ENCODE assay signal across 14 mouse cellular contexts in genomic region chr4:137773369-137773899, GRCm38 (mm10). TPM values are rescaled to one million over a fixed set of nuclear protein-coding genes. Genes with fewer than 3 reads are reported as not detected.
A peak's percentile ranks its signal among the peaks of the same experiment; 100 is the strongest.
DNase-seq lines count a peak whose midpoint lies in the region; ATAC-seq lines count a peak whose summit lies in the region.
"Had no signal": no experiment of that assay in that cellular context is flagged by ENCODE, and none has a peak within 500 bp of the region (broad histone marks: within the 10 kb centered on the region; RNA-seq: fewer than 3 reads in every experiment).

No protein-coding gene starts in this region.

- ATAC-seq in midbrain, embryonic 15.5 days (replicated peaks), result no peak
- 0 out of 2 replicates have a peak, but pooled peaks have one; percentile 14 for ATAC-seq in neural tube, embryonic 13.5 days (ENCODE audit: low read depth)

- peaks cover 45% of the 10 kb centered on the region for H3K4me1 ChIP-seq in midbrain, embryonic 10.5 days
- H3K4me1 ChIP-seq in midbrain, embryonic 15.5 days, result 0 out of 2 replicates have a peak, but pooled peaks cover 4% of the 10 kb centered on the region
- H3K4me1 ChIP-seq in neural tube, embryonic 13.5 days (replicated peaks), result peaks cover 29% of the 10 kb centered on the region

- 12% methylated on average over 2 of the region's 2 CpGs for WGBS in midbrain, embryonic 10.5 days
- WGBS in midbrain, embryonic 15.5 days, result 9% methylated on average over 2 of the region's 2 CpGs
- 2% methylated on average over 2 of the region's 2 CpGs for WGBS in neural tube, embryonic 13.5 days

- H3K9ac ChIP-seq in midbrain, embryonic 15.5 days, result no peak overlapping the region
- no peak overlapping the region for H3K9ac ChIP-seq in neural tube, embryonic 13.5 days

- no peaks in the 10 kb centered on the region for H3K36me3 ChIP-seq in midbrain, embryonic 10.5 days
- no peaks in the 10 kb centered on the region for H3K36me3 ChIP-seq in midbrain, embryonic 15.5 days (replicated peaks)
- H3K36me3 ChIP-seq in neural tube, embryonic 13.5 days, result no peaks in the 10 kb centered on the region

- no peak overlapping the region for H3K4me3 ChIP-seq in midbrain, embryonic 10.5 days
- no peak overlapping the region for H3K4me3 ChIP-seq in midbrain, embryonic 15.5 days
- H3K4me3 ChIP-seq in neural tube, embryonic 13.5 days, result no peak overlapping the region
- H3K4me3 ChIP-seq: erythroblast, embryonic 14.5 days had no signal

- no peaks in the 10 kb centered on the region for H3K9me3 ChIP-seq in midbrain, embryonic 10.5 days (replicated peaks)
- H3K9me3 ChIP-seq in midbrain, embryonic 15.5 days, result no peaks in the 10 kb centered on the region
- H3K9me3 ChIP-seq in neural tube, embryonic 13.5 days, result no peaks in the 10 kb centered on the region

- no peaks in the 10 kb centered on the region for H3K27me3 ChIP-seq in midbrain, embryonic 10.5 days (ENCODE audit: low read depth, poor library complexity, severe bottlenecking)
- H3K27me3 ChIP-seq in midbrain, embryonic 15.5 days (replicated peaks), result no peaks in the 10 kb centered on the region
- H3K27me3 ChIP-seq in neural tube, embryonic 13.5 days, result no peaks in the 10 kb centered on the region

- peak; percentile 72 to 84 for DNase-seq in adrenal gland, adult (ENCODE audit: inconsistent age in 2 of 2, low spot score in 1 of 2)
- no peak for DNase-seq in adrenal gland, adult 18-20 months (ENCODE audit: low spot score in 2 of 2)
- no peak for DNase-seq in midbrain, embryonic 10.5 days (ENCODE audit: low spot score)
- peak; percentile 75 for DNase-seq in kidney, postnatal 10 days
- DNase-seq in urinary bladder, postnatal 25 days (ENCODE audit: low spot score), result no peak
- no peak for DNase-seq in right cerebral cortex, postnatal 36 days (ENCODE audit: low spot score in 2 of 2)
- DNase-seq: cerebellum, postnatal 10 days; lung, adult 2 months had no signal

- H3K4me2 ChIP-seq in midbrain, embryonic 15.5 days, result no peak overlapping the region
- H3K4me2 ChIP-seq in neural tube, embryonic 13.5 days, result no peak overlapping the region
- H3K4me2 ChIP-seq: heart, embryonic 11.5 days; midbrain, embryonic 11.5 days had no signal

- H3K27ac ChIP-seq in midbrain, embryonic 10.5 days (replicated peaks), result peak overlapping the region; percentile 55
- H3K27ac ChIP-seq in midbrain, embryonic 15.5 days, result no peak overlapping the region
- peak overlapping the region; percentile 34; the same call in 1 of the 2 replicates for H3K27ac ChIP-seq in neural tube, embryonic 13.5 days (replicated peaks)

RNA-seq across cellular contexts. Expression of gene Alpl, which starts 22.8 kb away (rescaled TPM):
- 10 to 100 TPM in 1 of 2 experiments, 1 to 10 TPM in 1; 6.8 to 99.4 TPM for total RNA-seq in adrenal gland, adult 18-20 months (2021)
- 34.2 and 38.6 TPM in 2 replicates for polyA plus RNA-seq in midbrain, embryonic 10.5 days (2016; fragmentation: Nextera tagmentation; extraction: Ambion mirVana)
- 8.8 and 9.6 TPM in 2 replicates for polyA plus RNA-seq in midbrain, embryonic 15.5 days (2015; fragmentation: Nextera tagmentation; extraction: Ambion mirVana)
- polyA plus RNA-seq in neural tube, embryonic 13.5 days (2015; fragmentation: Nextera tagmentation; extraction: Ambion mirVana), result 7.1 and 7.7 TPM in 2 replicates
- total RNA-seq: MEL had no signal

Comparison
In these comparisons a context has a peak if more than half of its experiments do, and no peak if none do; other contexts are left out.
1. DNase-seq: peak in adrenal gland, adult (2 of 2) and kidney, postnatal 10 days (single experiment); none in adrenal gland, adult 18-20 months (0 of 2), midbrain, embryonic 10.5 days (single experiment), urinary bladder, postnatal 25 days (single experiment) and right cerebral cortex, postnatal 36 days (0 of 2).